Comparison of ENCODE assay signal across 12 mouse cellular contexts in the genomic region with DNA sequence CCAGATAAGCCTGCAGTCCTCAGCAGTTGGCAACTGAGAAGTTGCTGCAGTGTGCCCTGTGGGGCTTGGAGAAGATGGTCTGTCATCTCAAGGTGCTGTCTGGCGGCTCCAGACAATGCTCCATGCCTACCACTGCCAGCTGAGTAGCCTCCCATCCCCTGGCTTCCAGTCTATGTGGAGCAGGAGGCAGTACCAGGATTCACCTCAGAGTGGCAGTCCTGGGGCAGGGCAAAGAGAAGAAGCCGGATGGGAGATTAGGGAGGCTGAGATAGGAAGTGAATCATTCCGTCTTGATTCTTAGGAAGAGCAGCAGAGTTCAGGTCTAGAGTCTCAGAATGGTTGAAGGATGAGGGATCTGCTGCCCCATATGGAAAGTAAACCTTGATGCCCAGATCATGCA.
DNase-seq lines count a peak whose midpoint lies in the region; ATAC-seq and TF ChIP-seq lines count a peak whose summit lies in the region.
"Had no signal": no experiment of that assay in that cellular context is flagged by ENCODE, and none has a peak within 500 bp of the region (broad histone marks: within the 10 kb centered on the region; RNA-seq: fewer than 3 reads in every experiment).

No protein-coding gene starts in this region.

- no peak overlapping the region for H3K9ac ChIP-seq in heart, embryonic 11.5 days (ENCODE audit: low read depth, low read length)
- H3K9ac ChIP-seq in liver, embryonic 14.5 days (replicated peaks) = no peak overlapping the region
- no peak overlapping the region for H3K9ac ChIP-seq in liver, embryonic 12.5 days
- H3K9ac ChIP-seq in midbrain, embryonic 15.5 days = no peak overlapping the region
- H3K9ac ChIP-seq: lung, embryonic 15.5 days had no signal

- H3K36me3 ChIP-seq in heart, embryonic 11.5 days (ENCODE audit: control insufficient read depth, insufficient read depth, low read length) = no peaks in the 10 kb centered on the region
- no peaks in the 10 kb centered on the region for H3K36me3 ChIP-seq in liver, embryonic 14.5 days (replicated peaks; ENCODE audit: control insufficient read depth, insufficient read depth, low read depth)
- H3K36me3 ChIP-seq in liver, embryonic 12.5 days = no peaks in the 10 kb centered on the region
- no peaks in the 10 kb centered on the region for H3K36me3 ChIP-seq in midbrain, embryonic 15.5 days (replicated peaks)
- H3K36me3 ChIP-seq: lung, embryonic 15.5 days had no signal

- no peak for TF ChIP-seq EP300 in liver, embryonic 14.5 days (IDR thresholded peaks at IDR 0.05; ENCODE audit: low read depth)

- TF ChIP-seq CTCF in liver, embryonic 14.5 days (IDR thresholded peaks at IDR 0.05; ENCODE audit: low read depth) = peak; percentile 31

- H3K27me3 ChIP-seq in heart, embryonic 11.5 days (ENCODE audit: control insufficient read depth, insufficient read depth, low read length) = no peaks in the 10 kb centered on the region; the same call in 1 of the 2 replicates
- no peaks in the 10 kb centered on the region for H3K27me3 ChIP-seq in liver, embryonic 14.5 days (ENCODE audit: control insufficient read depth, insufficient read depth, low read length)
- H3K27me3 ChIP-seq in liver, embryonic 12.5 days (replicated peaks) = peaks cover 13% of the 10 kb centered on the region
- H3K27me3 ChIP-seq in midbrain, embryonic 15.5 days (replicated peaks) = no peaks in the 10 kb centered on the region
- H3K27me3 ChIP-seq: lung, embryonic 15.5 days had no signal

- WGBS in heart, embryonic 11.5 days (ENCODE audit: insufficient replicate concordance) = 31% methylated on average over 3 of the region's 3 CpGs
- WGBS in liver, embryonic 14.5 days (ENCODE audit: insufficient replicate concordance) = 25% methylated on average over 3 of the region's 3 CpGs
- 34% methylated on average over 3 of the region's 3 CpGs for WGBS in liver, embryonic 12.5 days (ENCODE audit: insufficient replicate concordance)
- 57% methylated on average over 3 of the region's 3 CpGs for WGBS in midbrain, embryonic 15.5 days

- DNase-seq in heart, postnatal 10 days = peak; percentile 17 to 20
- DNase-seq in liver, embryonic 14.5 days (ENCODE audit: low read depth in 3 of 3, low spot score in 3 of 3) = no peak
- DNase-seq in adrenal gland, postnatal 36 days = peak; percentile 28 to 35
- DNase-seq: cerebellum, adult 2 months; thymus, adult 18-20 months had no signal

- H3K4me2 ChIP-seq in heart, embryonic 11.5 days = no peak overlapping the region
- no peak overlapping the region for H3K4me2 ChIP-seq in liver, embryonic 14.5 days (ENCODE audit: low read depth)
- H3K4me2 ChIP-seq in liver, embryonic 12.5 days = no peak overlapping the region
- H3K4me2 ChIP-seq in midbrain, embryonic 15.5 days = no peak overlapping the region
- H3K4me2 ChIP-seq: lung, embryonic 15.5 days had no signal

- intact Hi-C loops in heart, postnatal 10 days (cut with DNase I) = no loop called here

- ATAC-seq in heart, embryonic 11.5 days (replicated peaks; ENCODE audit: insufficient number of reproducible peaks, low FRiP score, low TSS enrichment) = no peak
- ATAC-seq in liver, embryonic 14.5 days (ENCODE audit: insufficient read depth) = no peak
- ATAC-seq in liver, embryonic 12.5 days = no peak
- 0 out of 2 replicates have a peak, but pooled peaks have one; percentile 29 for ATAC-seq in megakaryocyte progenitor cell, adult 5-6 weeks (replicated peaks; ENCODE audit: poor library complexity)
- ATAC-seq in midbrain, embryonic 15.5 days (replicated peaks) = no peak
- ATAC-seq: activated CD4-positive, CD25-positive, alpha-beta regulatory T cell, adult 4 months had no signal

- H3K4me3 ChIP-seq in heart, embryonic 11.5 days (ENCODE audit: low read depth, low read length) = no peak overlapping the region
- no peak overlapping the region for H3K4me3 ChIP-seq in liver, embryonic 14.5 days (ENCODE audit: insufficient read depth in 1 of 2, low read depth in 2 of 2, low read length in 2 of 2)
- H3K4me3 ChIP-seq in liver, embryonic 12.5 days = no peak overlapping the region
- no peak overlapping the region for H3K4me3 ChIP-seq in midbrain, embryonic 15.5 days
- H3K4me3 ChIP-seq: erythroblast, embryonic 14.5 days; lung, embryonic 15.5 days had no signal

- H3K27ac ChIP-seq in heart, embryonic 11.5 days (ENCODE audit: low read depth, low read length) = no peak overlapping the region
- no peak overlapping the region for H3K27ac ChIP-seq in liver, embryonic 14.5 days
- H3K27ac ChIP-seq in liver, embryonic 12.5 days = no peak overlapping the region
- H3K27ac ChIP-seq in midbrain, embryonic 15.5 days = no peak overlapping the region
- H3K27ac ChIP-seq: lung, embryonic 15.5 days had no signal

- H3K9me3 ChIP-seq in heart, embryonic 11.5 days (replicated peaks; ENCODE audit: control insufficient read depth, low read length) = no peaks in the 10 kb centered on the region
- H3K9me3 ChIP-seq in liver, embryonic 14.5 days (ENCODE audit: control insufficient read depth, low read length) = no peaks in the 10 kb centered on the region
- no peaks in the 10 kb centered on the region for H3K9me3 ChIP-seq in liver, embryonic 12.5 days (replicated peaks)
- no peaks in the 10 kb centered on the region for H3K9me3 ChIP-seq in midbrain, embryonic 15.5 days
- H3K9me3 ChIP-seq: lung, embryonic 15.5 days had no signal

- no peaks in the 10 kb centered on the region for H3K4me1 ChIP-seq in heart, embryonic 11.5 days (ENCODE audit: control insufficient read depth, insufficient read depth, low read length)
- H3K4me1 ChIP-seq in liver, embryonic 14.5 days (replicated peaks; ENCODE audit: control insufficient read depth in 2 of 2, insufficient read depth in 2 of 2, low read length in 1 of 2) = no peaks in the 10 kb centered on the region
- no peaks in the 10 kb centered on the region for H3K4me1 ChIP-seq in liver, embryonic 12.5 days
- peaks cover 10% of the 10 kb centered on the region for H3K4me1 ChIP-seq in midbrain, embryonic 15.5 days
- H3K4me1 ChIP-seq: lung, embryonic 15.5 days had no signal

Comparison
In these comparisons a context has a peak if more than half of its experiments do, and no peak if none do; other contexts are left out.
1. DNase-seq: peak in heart, postnatal 10 days (2 of 2) and adrenal gland, postnatal 36 days (2 of 2); none in liver, embryonic 14.5 days (0 of 3).